Mouse (Mus musculus) spleen, adult 12 weeks (tissue): ENCODE results near the gene Ppp1r8.

Experiments
- DNase-seq: peaks from one replicate; pipeline ENCODE4 v3.0.0; 2022; ENCODE audit warnings: low spot score

Gene Ppp1r8

GRCm38 (mm10) chr4:132842970-132843704, at the start of gene Ppp1r8:
Ppp1r8 (minus strand) TSS chr4:132843169.
- DNase-seq = peak; percentile 71

DNA sequence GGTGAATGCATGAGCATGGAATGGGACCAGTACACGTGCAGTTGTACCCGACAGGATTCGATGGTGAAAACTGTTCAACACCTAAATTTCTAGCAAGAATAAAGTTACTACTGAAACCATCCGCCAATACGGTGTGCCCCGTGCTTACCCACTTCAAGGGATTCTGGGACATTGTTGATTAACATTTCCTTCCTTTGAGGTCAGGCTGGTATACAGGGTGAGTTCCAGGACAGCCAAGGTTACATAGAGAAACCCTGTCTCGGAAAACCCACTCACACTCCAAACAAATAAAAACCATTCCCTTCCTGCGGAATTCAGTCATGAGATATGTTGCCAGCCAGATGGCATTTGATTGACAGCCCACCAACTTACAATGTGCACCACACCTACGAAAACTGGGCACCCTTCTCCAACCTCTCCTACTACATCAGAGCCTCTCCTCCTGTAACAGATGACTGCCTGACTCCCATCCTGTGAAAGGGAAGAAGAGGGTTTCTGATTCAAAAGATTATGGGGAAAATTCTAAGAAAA, 41.9 kb upstream of the Ppp1r8 start:
- no peak for DNase-seq

DNA sequence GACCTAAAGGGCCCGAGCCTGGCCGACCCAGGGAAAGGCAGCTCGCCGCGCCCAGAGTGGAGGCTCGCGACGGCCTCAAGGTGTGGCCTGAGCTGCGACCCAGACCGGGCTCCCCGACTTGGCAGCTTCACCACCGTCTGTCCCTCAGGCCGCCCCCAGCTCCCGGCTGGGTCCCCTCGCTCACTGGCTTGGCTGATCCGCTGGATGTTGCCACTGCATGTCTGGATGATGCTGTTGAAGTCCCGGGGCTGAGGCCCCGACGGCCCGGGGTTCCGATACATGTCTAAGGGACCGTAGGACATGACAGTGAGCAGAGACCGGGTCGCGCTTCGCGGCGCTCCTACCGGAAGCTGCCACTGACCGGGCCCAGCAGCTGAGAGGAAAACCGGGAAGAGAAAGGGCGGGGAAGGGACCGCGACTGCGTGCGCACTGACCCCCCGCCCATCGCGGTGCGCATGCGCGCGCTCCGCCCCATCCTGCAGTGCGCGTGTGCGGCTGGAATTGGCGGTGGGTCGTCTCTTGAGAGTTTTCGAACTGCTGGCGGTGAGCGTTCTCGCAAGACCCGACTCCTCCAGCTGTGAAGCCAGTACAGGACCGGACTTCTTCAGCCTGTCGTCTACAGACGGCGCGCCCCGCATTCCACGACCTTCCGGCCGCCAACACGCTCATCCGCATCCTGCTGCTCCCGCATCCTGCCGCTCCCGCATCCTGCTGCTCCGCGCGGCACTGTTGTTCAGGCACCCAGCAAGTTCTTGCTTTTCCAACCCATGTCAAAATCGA, 41.3 kb upstream of the Ppp1r8 start, which contains the start of gene Stx12:
Gene Stx12, minus strand, starts transcription at position 446 of the 780 bp plus-strand sequence.
- DNase-seq = peak; percentile 82

DNA sequence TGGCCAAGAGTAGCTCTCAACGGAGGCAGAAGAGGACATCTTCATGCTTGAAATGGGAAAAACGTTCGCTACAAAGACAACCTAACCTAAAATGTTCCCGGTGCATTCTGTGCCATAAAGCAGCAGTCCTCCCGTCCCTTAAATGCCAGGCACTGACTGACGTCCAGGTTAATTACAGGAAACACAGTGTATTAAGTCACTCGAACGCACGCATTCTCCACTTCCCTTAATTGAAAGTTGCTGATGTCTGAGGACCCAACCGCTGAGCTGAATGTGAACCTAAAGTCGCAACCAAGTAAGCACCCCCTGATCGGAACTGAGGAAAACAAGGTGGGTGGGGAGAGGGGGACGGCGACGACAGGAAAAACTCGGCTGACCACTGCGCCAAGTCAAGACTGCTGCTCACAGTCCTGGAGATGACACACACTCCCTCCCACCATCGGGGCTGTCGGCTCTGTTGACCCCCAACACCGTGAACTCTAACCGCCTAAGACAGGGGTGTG, 40.6 kb upstream of the Ppp1r8 start:
- no peak for DNase-seq

DNA sequence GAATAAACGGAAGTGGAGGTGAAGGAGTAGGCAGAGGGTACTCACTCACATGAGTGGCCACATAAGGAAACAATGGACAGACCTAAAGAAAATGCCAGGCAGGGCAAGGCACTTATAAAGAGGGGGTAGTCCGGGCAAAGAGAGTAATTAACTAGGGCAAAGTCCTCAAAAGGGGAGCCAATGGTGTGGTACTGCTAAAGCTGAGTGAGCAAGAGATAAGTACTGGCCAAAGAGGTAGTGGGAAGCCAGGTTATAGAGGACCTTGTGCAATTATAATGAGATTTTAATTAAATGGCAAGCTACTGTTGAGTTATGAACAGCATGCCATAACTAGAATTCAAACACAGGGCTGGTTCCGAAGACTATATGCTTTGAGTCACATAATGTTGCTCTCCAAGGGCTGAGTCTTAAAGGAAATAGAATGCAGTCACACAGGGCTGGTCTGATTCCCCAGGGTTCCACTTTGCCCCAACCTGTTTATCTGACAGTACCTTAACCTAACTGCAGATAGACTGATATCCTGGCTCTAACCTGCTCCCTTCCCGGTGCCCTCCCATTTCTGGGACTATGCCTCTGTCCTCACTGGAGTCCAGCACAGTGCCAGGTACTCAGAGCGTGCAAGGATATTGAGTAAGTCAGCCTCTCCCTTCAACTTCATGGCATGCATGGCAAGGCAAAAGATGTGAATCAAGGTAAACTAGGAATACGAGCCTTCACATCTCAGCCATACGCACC, 31.6 kb upstream of the Ppp1r8 start:
- DNase-seq = no peak

DNA sequence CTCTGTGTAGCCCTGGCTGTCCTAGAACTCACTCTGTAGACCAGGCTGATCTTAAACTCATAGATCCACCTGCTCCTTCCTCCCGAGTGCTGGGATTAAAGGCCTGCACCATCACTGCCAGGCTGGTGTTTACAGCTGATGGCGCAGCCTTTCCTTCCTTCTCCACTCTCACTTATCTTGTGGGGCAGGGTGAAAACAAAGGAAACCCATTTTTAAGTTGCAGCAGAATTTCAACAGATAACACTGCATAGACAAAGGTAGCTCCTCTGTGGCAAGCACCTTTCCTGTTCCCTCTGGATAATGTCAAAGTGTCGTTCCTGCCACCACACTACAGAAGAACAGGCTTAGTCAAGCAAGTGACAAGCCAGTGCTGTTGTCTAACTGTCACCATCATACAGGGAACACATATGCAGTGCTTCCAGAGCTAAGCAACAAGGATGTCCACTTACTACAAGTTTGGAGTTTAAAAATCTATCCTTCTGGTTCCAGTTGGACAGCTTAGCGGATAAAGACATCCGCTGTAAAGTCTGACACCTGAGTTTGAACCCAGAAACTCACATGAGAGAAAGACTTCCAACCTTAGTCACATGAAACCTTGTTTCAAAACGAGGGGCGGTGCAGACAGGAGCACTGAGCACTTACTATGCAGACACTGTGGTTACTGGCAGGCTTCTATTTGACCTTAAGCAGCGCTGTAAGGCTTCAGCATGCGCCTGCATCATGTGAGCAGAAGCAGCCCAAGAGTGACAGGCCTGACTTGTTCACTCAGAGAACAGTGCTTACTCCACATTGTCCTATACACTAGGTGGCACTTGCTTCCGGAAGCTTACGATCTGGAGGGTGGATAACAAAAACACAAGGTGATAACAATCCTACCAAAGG, 30.8 kb upstream of the Ppp1r8 start:
- no peak for DNase-seq

DNA sequence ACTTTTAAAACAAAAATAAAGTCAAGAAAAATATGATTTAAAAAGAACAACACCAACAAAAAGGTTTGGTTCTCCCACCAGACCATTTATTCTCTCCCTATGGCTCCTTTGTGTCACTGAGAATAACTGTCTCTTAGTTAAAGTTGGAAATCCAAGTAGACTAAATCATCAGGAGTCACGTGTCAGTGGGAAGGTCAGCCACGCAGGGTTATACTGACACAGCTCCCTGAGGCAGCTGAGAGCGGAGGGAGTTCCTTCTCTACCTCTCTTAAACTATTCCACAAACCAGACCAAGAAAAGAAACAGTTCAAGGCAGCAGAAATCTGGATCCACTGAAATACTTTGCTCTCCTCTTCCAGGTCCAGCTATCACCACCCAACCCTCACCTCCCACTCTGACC, 28.1 kb upstream of the Ppp1r8 start:
- DNase-seq = no peak

DNA sequence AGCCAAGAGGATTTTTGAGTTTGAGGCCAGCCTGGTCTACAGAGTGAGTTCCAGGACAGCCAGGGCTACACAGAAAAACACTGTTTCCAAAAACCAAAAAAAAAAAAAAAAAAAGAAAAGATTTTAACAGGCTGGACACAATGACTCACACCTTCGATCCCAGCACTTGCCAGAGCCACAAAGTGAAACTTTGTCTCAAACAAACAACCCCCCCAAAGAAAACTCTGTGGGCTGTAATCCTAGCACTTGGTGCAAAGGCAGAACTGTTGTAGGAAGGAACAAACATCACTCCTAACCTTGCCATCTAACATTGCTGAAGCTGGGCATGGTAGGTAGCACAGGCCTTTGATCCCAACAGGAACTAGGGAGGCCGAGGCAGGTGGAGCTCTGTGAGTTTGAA, 21.9 kb upstream of the Ppp1r8 start:
- DNase-seq = no peak

DNA sequence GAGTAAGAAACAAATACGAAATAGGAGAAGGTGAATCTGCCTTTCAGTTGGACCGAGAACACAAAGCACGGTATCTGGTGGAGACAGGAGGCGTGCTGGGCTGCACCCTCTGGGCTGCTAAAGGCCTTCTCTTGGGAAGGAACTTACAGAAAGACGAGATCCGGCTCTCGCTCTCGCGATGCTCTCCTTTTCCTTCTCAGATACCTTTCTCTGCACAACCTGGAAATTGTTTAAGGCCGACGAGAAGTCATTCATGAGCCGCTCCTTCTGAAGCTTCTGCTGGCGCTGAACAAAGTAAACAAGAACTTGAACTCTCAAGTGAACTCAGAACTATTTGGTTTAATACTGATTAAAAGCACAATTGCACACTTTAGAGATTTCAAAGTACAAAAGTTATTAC, 20.0 kb upstream of the Ppp1r8 start:
- no peak for DNase-seq

DNA sequence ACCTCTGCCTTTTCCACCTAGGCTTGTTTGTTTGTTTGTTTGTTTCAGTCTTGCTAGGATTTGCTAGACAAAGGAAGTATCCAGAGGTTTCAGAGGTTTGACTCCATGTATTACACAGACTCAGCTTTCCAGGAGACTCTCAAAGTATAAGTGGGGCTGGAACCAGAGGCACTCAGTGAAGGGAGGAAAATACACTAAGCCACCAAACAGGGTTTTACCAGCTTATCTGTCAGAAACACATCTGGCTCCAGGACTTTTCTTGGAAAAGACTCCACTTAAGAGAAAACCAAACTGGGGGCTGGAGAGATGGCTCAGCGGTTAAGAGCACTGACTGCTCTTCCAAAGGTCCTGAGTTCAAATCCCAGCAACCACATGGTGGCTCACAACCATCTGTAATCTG, 17.9 kb upstream of the Ppp1r8 start:
- DNase-seq = no peak

DNA sequence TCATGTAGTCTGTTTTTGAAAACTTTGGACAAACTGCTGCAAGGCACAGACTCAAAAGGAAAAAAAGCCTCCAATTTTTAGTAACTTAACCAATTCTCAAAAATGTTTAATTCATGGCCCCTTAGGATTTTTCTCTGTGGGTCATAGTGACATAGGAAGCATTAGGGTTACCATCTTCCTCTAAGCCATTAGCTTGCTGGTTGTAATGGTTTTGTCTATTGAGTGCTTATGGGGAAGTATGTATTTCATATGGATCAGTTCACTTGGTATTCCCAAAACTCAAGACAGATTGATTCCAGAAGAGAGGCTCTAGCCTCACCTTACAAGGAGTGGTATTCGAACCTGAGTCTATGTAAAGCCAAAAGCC, 719 bp upstream of the Ppp1r8 start:
- DNase-seq = no peak

GRCm38 (mm10) chr4:132842281-132842906, 575 bp downstream of the Ppp1r8 start:
- DNase-seq = peak; percentile 34

DNA sequence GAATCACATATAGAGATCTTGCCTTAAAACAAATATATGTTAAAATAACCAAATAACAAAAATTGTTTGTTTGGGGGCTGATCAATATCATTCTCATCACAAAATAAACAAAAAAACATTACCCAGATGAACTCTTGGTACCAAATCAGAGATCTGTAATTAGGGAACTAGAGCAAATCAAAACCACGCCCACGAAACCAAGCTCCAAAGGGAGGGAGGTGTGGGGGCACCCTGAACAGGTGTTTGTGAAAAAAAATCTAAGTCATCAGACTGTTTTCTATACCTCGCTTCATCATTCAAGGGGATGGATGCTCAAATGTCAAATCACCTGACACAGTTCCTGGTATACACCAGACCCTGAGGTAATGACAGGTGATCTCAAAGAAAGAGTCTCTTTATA, 1.5 kb downstream of the Ppp1r8 start:
- DNase-seq = no peak

DNA sequence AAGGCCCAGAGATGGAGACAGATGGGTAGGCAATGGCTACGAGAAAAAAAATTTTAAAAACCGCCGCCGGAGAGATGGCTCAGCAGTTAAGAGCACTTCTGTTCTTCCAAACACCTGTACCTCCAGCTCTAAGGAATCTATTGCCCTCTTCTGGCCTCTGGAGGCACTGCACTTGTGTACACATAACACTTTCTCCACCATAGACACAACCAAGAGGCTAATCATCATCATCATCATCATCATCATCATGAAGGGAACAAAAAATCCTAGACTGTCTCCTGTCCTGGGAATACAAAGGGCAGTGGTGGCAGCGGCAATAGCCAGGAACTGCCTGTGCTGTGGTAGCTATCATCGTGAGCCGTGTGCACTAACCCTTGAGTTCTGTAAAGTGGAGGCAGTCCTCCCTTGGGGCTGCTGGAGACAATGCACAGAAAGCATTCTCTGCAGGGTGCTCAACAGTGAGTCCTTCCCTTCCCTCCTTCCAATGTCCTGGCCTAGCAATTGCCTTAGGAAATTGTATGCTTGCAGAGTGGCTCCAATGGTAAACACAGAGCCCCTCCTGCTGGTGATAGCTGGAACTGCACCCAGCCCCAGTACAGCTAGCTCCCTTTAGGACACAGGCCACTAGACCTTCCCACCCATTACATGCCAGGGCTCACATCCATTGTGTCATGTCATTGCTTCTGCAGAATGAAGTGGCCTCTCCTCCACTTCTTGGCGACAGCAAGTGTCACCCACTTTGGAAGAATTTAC, 19.2 kb downstream of the Ppp1r8 start:
- peak; percentile 81 for DNase-seq

DNA sequence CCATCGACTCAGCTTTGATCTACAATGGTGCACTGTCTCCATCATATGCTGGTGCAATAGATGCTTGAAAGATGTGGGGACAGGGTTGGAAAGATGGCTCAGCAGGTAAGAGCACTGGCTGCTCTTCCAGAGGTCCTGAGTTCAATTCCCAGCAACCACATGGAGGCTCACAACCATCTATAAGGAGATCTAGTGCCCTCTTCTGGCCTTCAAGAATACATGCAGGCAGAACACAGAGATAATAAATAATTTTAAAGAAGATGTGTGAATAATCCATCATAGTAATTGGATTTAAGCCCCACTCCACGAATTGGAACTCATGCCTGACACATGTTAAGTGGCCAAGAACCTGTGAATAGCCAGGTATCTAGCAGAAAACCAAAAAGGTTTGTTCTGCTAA, 24.5 kb downstream of the Ppp1r8 start:
- no peak for DNase-seq

GRCm38 (mm10) chr4:132816855-132817254, 26.1 kb downstream of the Ppp1r8 start:
- DNase-seq = no peak

- no peak for DNase-seq
Observed at GRCm38 (mm10) chr4:132816404-132816803, 26.6 kb downstream of the Ppp1r8 start.

DNA sequence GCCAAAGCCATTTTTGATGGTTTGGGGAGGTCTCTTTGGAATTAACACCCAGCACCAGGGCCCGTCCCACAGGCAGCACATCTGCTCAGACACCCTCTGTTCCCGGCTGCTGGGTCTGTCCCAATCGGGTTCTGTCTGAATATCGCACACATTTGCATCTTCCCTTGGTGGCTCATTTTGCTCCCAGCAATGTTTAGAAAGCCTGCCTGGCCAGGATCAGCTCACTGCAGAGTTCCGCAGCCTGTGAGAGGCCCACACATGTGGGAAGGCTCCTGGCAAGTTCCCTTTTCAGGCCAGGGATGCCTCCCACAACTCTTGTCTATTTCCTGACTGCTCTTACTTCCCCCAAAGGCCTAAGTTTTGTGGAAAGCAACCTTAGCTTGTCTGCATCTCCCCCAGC, 33.3 kb downstream of the Ppp1r8 start:
- no peak for DNase-seq

DNA sequence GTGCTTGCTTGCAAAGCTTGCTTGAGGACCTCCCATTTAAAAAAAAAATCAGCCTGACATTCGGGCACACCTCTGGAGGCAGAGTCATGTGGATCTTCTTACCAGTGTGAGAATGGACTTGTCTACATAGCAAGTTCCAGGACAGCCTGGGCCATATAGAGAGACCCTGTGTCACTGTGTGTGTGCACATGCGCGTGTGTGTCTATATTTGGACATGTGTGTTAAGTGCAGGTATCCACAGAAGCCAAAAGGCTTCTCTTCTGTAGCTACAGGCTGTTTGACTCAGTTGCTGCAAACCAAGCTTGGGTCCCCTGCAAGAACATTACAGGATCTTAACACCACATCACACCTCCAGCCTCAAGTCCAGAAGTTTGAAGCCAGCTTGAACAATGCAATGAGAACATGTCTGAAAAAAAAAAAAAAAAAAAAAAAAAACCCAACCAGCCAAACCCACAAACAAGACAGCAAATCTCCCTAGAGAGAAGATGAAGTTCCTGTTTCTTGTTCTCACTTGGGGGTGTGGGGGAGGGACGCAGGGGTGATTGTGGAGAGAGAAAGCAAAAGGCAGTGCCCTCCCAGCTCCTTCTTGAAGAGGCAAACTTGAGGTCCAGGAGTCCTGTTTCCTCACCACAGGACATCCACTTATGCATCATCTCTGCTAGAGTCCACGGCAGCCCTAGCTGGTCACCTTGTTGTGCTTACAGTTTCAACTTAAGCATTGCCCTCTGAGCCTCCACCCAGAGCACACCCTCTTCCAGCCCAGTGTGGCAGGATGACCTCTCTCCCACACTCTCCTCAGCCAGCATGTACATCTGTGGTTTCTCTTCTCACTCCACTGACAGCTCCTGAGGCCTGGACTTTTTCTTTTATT, 35.0 kb downstream of the Ppp1r8 start:
- DNase-seq = no peak
